Mouse (Mus musculus): ENCODE measurements at regions not wholly inside any gene's neighbourhood (a gene's known extent, or its start where the extent isn't known, plus 50 kb on each side); places are given as distances from the start of the nearest gene placed in this dataset.

- no peak for TF ChIP-seq CTCF (conservative IDR thresholded peaks at IDR 0.05; ENCODE audit: insufficient read depth, insufficient read length, low read depth, low read length)
- no peak for TF ChIP-seq POLR2A (IDR thresholded peaks at IDR 0.05; ENCODE audit: low read depth, low read length)
These were observed 126.6 kb downstream of the Vegfa start for GRCm38 (mm10) chr17:45905596-45905995.

Data from kidney, adult 2 months (tissue).